Mouse (Mus musculus) forebrain, postnatal 0 days (tissue): ENCODE measurements around the gene Rsad1. TPM values are rescaled to one million over a fixed set of nuclear protein-coding genes. Genes with fewer than 3 reads are reported as not detected.

Experiments
- ATAC-seq: fragments of 200-750 bp; cut with Nextera tagmentation; 2 replicates; pipeline ENCODE4 v1.8.0; 2017; ENCODE audit warnings: mild to moderate bottlenecking, moderate library complexity
- DNase-seq: peaks from one replicate; pipeline ENCODE4 v3.0.0-alpha.2; 2015
- H3K27ac ChIP-seq: fragments of 300-500 bp; sonication (generic); 2 replicates; pipeline ENCODE4 v1.5.1; 2014; ENCODE audit warnings: low read depth, mild to moderate bottlenecking, antibody characterized with exemption, low read length, moderate library complexity, mixed read lengths
- H3K27me3 ChIP-seq: fragments of 300-500 bp; sonication (generic); 2 replicates; pipeline ENCODE4 v1.6.1; 2014; ENCODE audit warnings: mild to moderate bottlenecking, low read length, mixed read lengths; ENCODE audit not compliant: insufficient read depth
- H3K36me3 ChIP-seq: fragments of 300-500 bp; sonication (generic); 2 replicates; pipeline ENCODE4 v1.6.1; 2014; ENCODE audit warnings: mild to moderate bottlenecking, moderate library complexity; ENCODE audit not compliant: insufficient read depth
- H3K4me1 ChIP-seq: fragments of 300-500 bp; sonication (generic); 2 replicates; pipeline ENCODE4 v1.6.1; 2014; ENCODE audit warnings: antibody characterized with exemption; ENCODE audit not compliant: insufficient read depth
- H3K4me2 ChIP-seq: fragments of 300-500 bp; sonication (generic); 2 replicates; pipeline ENCODE4 v1.6.1; 2014; ENCODE audit warnings: low read depth, mild to moderate bottlenecking, moderate library complexity
- H3K4me3 ChIP-seq: fragments of 300-500 bp; sonication (generic); 2 replicates; pipeline ENCODE4 v1.5.1; 2014; ENCODE audit warnings: low read depth, low read length, mixed read lengths
- H3K9ac ChIP-seq: fragments of 300-500 bp; sonication (generic); 2 replicates; pipeline ENCODE4 v1.6.1; 2014; ENCODE audit warnings: mild to moderate bottlenecking
- H3K9me3 ChIP-seq: fragments of 300-500 bp; sonication (generic); 2 replicates; pipeline ENCODE4 v1.6.1; 2016; ENCODE audit warnings: low read length
- CTCF ChIP-seq: sonication (generic); IDR thresholded peaks from 2 replicates; pipeline ENCODE4 v1.5.1; 2016; ENCODE audit warnings: antibody characterized with exemption, control low read depth, low read depth
- WGBS: fragments of 180-500 bp; shearing (Covaris S2); extraction: QIAGEN DNeasy Blood & Tissue Kit; methylation state at CpG from one replicate; pipeline ENCODE4 v1.1.7; 2014; 5-methylcytosine and 5-hydroxymethylcytosine counted together
- polyA plus RNA-seq: library from polyadenylated mRNA; unstranded; fragments of >200 nt; fragmentation: Nextera tagmentation; extraction: Ambion mirVana; gene quantifications from 2 replicates; pipeline ENCODE4 v1.2.1, GENCODE M21; 2015
- total RNA-seq: library from RNA; depleted of rRNA; stranded (reverse); fragments of >200 nt; gene quantifications from 2 replicates; pipeline ENCODE4 v1.2.3, GENCODE M21; 2014; rRNA removed

Gene Rsad1
- total and polyA plus RNA-seq, 2 experiments from 2014 or later: 8.8 to 12.2 TPM

DNA sequence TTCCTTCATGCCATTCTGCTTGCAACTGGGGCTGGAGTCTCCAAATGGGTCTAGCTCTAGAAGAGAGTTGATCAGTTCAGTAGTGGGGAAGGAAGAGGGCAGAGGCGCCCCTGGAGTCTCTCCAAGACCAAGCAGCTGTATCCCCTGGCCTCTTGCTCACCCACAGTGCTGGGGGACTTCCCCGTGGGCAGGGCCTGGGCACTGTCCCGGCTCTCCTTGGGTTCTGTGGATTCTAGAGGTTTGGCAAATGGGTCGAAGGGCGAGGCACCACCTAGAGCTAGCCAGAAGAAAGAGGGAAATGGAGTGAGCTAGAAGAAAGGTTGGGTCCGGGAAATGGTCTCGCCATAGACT is 57.3 kb downstream of the Rsad1 start:
- H3K36me3 ChIP-seq: no peaks in the 10 kb centered on the region
- no peaks in the 10 kb centered on the region for H3K27me3 ChIP-seq
- peak overlapping the region; percentile 54 for H3K4me3 ChIP-seq
- peak overlapping the region; percentile 74 for H3K4me2 ChIP-seq
- H3K9me3 ChIP-seq: no peaks in the 10 kb centered on the region
- no peak for TF ChIP-seq CTCF
- H3K27ac ChIP-seq: no peak overlapping the region
- H3K9ac ChIP-seq: peak overlapping the region; percentile 71
- no peak for ATAC-seq
- WGBS: 66% methylated on average over 7 of the region's 7 CpGs
- DNase-seq: no peak
- H3K4me1 ChIP-seq: no peaks in the 10 kb centered on the region; the same call in 1 of the 2 replicates

DNA sequence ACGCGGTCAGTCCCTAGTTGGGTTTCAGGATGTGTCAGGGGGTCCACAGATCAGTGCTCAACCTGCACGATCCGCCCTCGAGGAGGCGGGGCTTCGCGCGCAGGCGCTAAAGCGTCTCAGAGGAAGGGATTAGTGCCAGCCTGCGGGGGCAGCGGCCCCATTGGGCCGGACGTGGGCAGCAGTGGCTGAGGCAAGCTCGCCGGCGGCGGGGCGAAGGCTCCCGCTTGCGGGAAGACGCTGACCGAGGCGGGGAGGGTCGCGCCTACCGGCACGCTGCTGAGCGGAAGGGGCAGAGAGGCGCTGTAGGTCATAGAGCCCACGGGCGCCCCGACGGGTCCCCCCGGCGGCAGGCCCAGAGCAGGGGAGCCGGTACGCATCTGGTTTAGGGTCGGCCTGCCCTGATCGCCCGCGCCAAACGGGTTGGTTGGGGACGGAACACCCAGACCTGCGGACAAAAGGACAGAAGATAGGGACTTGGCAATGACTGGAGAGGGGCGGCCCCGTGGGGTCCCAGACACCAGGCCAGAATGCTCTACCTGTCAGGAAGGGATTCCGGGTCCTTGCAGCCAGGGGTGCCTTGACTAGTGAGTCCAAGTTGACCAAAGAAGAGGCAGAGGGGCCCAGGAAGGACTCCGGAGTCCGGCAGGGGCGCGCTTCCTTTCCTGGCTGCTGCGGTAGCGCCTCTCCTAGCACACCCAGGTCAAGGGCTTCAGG is 57.9 kb downstream of the Rsad1 start:
- ATAC-seq: peak; percentile 81
- no peak; the same call in 1 of the 2 replicates for TF ChIP-seq CTCF
- Histone ChIP-seq H3K27ac (0 out of 2 replicates have a peak overlapping the region, but pooled peaks have one; percentile 9), H3K36me3 (no peaks in the 10 kb centered on the region), H3K27me3 (no peaks in the 10 kb centered on the region), H3K4me3 (peak overlapping the region; percentile 54), H3K9me3 (no peaks in the 10 kb centered on the region), H3K9ac (peak overlapping the region; percentile 71), H3K4me2 (peak overlapping the region; percentile 74), H3K4me1 (no peaks in the 10 kb centered on the region; the same call in 1 of the 2 replicates)
- 4% methylated on average over 54 of the region's 55 CpGs for WGBS
- DNase-seq: peak; percentile 79

Other genes with a start within 250 kb of the Rsad1 start
- 88.8 and 108 TPM in 2 replicates for gene Luc7l3, start 227.3 kb downstream of the Rsad1 start, total RNA-seq
- 76.8 and 87.2 TPM in 2 replicates for gene Luc7l3, start 227.3 kb downstream of the Rsad1 start, polyA plus RNA-seq
- 45.5 and 51.8 TPM in 2 replicates for gene Ankrd40, start 221.3 kb downstream of the Rsad1 start, total RNA-seq
- 13.7 and 15.0 TPM in 2 replicates for gene Ankrd40, start 221.3 kb downstream of the Rsad1 start, polyA plus RNA-seq
- 1.1 and 1.6 TPM in 2 replicates for gene Abcc3, start 156.3 kb downstream of the Rsad1 start, total RNA-seq
- gene Abcc3, start 156.3 kb downstream of the Rsad1 start, polyA plus RNA-seq: 0.97 and 0.98 TPM in 2 replicates
- gene Cacna1g, start 75.1 kb downstream of the Rsad1 start, total RNA-seq: 47.1 and 62.9 TPM in 2 replicates
- gene Cacna1g, start 75.1 kb downstream of the Rsad1 start, polyA plus RNA-seq: 5.3 and 5.8 TPM in 2 replicates
- 0.92 and 3.1 TPM in 2 replicates for gene Spata20, start 63.1 kb downstream of the Rsad1 start, total RNA-seq
- 0.99 and 2.3 TPM in 2 replicates for gene Spata20, start 63.1 kb downstream of the Rsad1 start, polyA plus RNA-seq
- gene Epn3, start 49.3 kb downstream of the Rsad1 start, total RNA-seq: 2.0 and 2.5 TPM in 2 replicates
- gene Epn3, start 49.3 kb downstream of the Rsad1 start, polyA plus RNA-seq: 0.96 and 1.4 TPM in 2 replicates
- 0.77 and 2.1 TPM in 2 replicates for gene Mycbpap, start 27.5 kb downstream of the Rsad1 start, total RNA-seq
- gene Mycbpap, start 27.5 kb downstream of the Rsad1 start, polyA plus RNA-seq: 1.5 and 1.7 TPM in 2 replicates
- not detected in 2 replicates for gene Chad, start 15.8 kb upstream of the Rsad1 start, total RNA-seq
- gene Chad, start 15.8 kb upstream of the Rsad1 start, polyA plus RNA-seq: 0.30 and 0.44 TPM in 2 replicates
- 2.6 and 4.3 TPM in 2 replicates for gene Acsf2, start 52.6 kb upstream of the Rsad1 start, total RNA-seq
- 1.5 and 1.6 TPM in 2 replicates for gene Acsf2, start 52.6 kb upstream of the Rsad1 start, polyA plus RNA-seq
- 116 and 127 TPM in 2 replicates for gene Lrrc59, start 80.5 kb upstream of the Rsad1 start, total RNA-seq
- 144 and 145 TPM in 2 replicates for gene Lrrc59, start 80.5 kb upstream of the Rsad1 start, polyA plus RNA-seq
- gene Mrpl27, start 104.5 kb upstream of the Rsad1 start, total RNA-seq: 50.7 and 57.0 TPM in 2 replicates
- gene Mrpl27, start 104.5 kb upstream of the Rsad1 start, polyA plus RNA-seq: 126 and 149 TPM in 2 replicates
- gene Eme1, start 104.7 kb upstream of the Rsad1 start, total RNA-seq: 2.4 and 2.5 TPM in 2 replicates
- gene Eme1, start 104.7 kb upstream of the Rsad1 start, polyA plus RNA-seq: 1.4 and 1.6 TPM in 2 replicates
- 24.0 and 34.0 TPM in 2 replicates for gene Xylt2, start 128.3 kb upstream of the Rsad1 start, total RNA-seq
- 9.1 and 10.9 TPM in 2 replicates for gene Xylt2, start 128.3 kb upstream of the Rsad1 start, polyA plus RNA-seq
- not detected in 2 replicates for gene Gm11541, start 155.2 kb upstream of the Rsad1 start, total RNA-seq
- not detected in 2 replicates for gene Gm11541, start 155.2 kb upstream of the Rsad1 start, polyA plus RNA-seq
- 0.23 TPM in 1 of 2 replicates, not detected in the other for gene Cdc34b, start 192.5 kb upstream of the Rsad1 start, total RNA-seq
- not detected in 2 replicates for gene Cdc34b, start 192.5 kb upstream of the Rsad1 start, polyA plus RNA-seq
- gene Tmem92, start 233.4 kb upstream of the Rsad1 start, total RNA-seq: not detected in 2 replicates
- gene Tmem92, start 233.4 kb upstream of the Rsad1 start, polyA plus RNA-seq: 0.07 TPM in 1 of 2 replicates, not detected in the other